Comparison of ENCODE assay signal across 9 mouse cellular contexts in the genomic region with DNA sequence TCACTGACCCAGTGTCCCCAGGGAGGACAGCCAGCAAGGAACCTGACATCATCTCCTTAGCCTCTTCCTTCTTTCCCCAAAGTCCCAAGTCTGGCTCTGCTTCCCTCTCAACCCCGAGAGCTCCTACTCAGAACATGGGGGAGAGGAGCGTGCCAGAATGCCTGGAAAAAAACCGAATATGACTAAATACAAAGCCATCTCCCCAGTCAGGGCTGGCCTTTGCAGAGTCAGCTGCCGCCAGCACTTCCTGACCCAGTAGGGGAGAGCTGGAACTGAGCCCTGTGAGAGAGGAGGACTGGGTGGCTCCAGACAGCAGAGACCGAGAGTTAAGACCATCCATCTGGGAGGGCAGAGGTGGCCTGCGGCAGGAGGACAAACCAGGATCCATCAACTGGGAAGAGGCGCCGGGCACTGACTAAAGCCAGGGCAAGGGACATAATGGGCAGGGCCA. TPM values are rescaled to one million over a fixed set of nuclear protein-coding genes. Genes with fewer than 3 reads are reported as not detected.
DNase-seq lines count a peak whose midpoint lies in the region; TF ChIP-seq lines count a peak whose summit lies in the region.
"Had no signal": no experiment of that assay in that cellular context is flagged by ENCODE, and none has a peak within 500 bp of the region (broad histone marks: within the 10 kb centered on the region; RNA-seq: fewer than 3 reads in every experiment).

No protein-coding gene starts in this region.

- 79% methylated on average over 8 of the region's 8 CpGs for WGBS in thymus, adult 2 months

- H3K36me3 ChIP-seq in thymus, adult 2 months (ENCODE audit: control insufficient read depth, insufficient read depth, low read length): no peaks in the 10 kb centered on the region
- H3K36me3 ChIP-seq: neural tube, embryonic 12.5 days had no signal

- no peak for TF ChIP-seq CTCF in thymus, adult 2 months (IDR thresholded peaks at IDR 0.05; ENCODE audit: borderline replicate concordance, control insufficient read depth, extremely low read depth, insufficient read depth, low read length, poor library complexity)

- H3K27ac ChIP-seq in thymus, adult 2 months (ENCODE audit: control insufficient read depth, insufficient read depth, low read length): no peak overlapping the region
- H3K27ac ChIP-seq: neural tube, embryonic 12.5 days had no signal

- peak; percentile 46 for DNase-seq in urinary bladder, adult 2 months (ENCODE audit: low spot score)
- DNase-seq in urinary bladder, postnatal 10 days (ENCODE audit: low spot score): no peak
- DNase-seq in gastrocnemius, postnatal 10 days: peak; percentile 66
- DNase-seq in kidney, adult 18-20 months: peak; percentile 48
- DNase-seq in ovary, adult 18-20 months (ENCODE audit: low spot score): peak; percentile 55
- no peak for DNase-seq in thymus, adult 2 months
- DNase-seq in frontal cortex, postnatal 10 days (ENCODE audit: low spot score in 2 of 2): no peak
- no peak for DNase-seq in right cerebral cortex, postnatal 10 days (ENCODE audit: low spot score in 2 of 2)

- no peaks in the 10 kb centered on the region for H3K4me1 ChIP-seq in thymus, adult 2 months (replicated peaks; ENCODE audit: control insufficient read depth, insufficient read depth, low read length)

- no peak for TF ChIP-seq POLR2A in thymus, adult 2 months (IDR thresholded peaks at IDR 0.05; ENCODE audit: control insufficient read depth, extremely low read depth, insufficient read depth, low read length, poor library complexity)

- H3K27me3 ChIP-seq in thymus, adult 2 months (ENCODE audit: control insufficient read depth, insufficient read depth, low read length): peaks cover 7% of the 10 kb centered on the region; the same call in 1 of the 2 replicates

- H3K4me3 ChIP-seq in thymus, adult 2 months (ENCODE audit: control insufficient read depth, insufficient read depth, low read length): no peak overlapping the region
- H3K4me3 ChIP-seq: neural tube, embryonic 12.5 days had no signal

RNA-seq across cellular contexts. Expression of gene Rassf5, which starts 6.1 kb away (rescaled TPM):
- 12.2 and 12.6 TPM in 2 replicates for polyA plus RNA-seq in urinary bladder, adult 2 months (2012; rRNA removed)
- 1 to 10 TPM; 3.1 to 4.3 TPM for total RNA-seq in gastrocnemius, postnatal 10 days (2021)
- polyA plus RNA-seq in thymus, adult 2 months (2012; rRNA removed): 95.3 and 98.8 TPM in 2 replicates

RNA-seq across cellular contexts. Expression of gene Ikbke, which starts 40.5 kb away (rescaled TPM):
- polyA plus RNA-seq in urinary bladder, adult 2 months (2012; rRNA removed): 21.2 TPM in 2 replicates
- total RNA-seq in gastrocnemius, postnatal 10 days (2021): 1 to 10 TPM; 2.8 to 3.6 TPM
- 118 and 129 TPM in 2 replicates for polyA plus RNA-seq in thymus, adult 2 months (2012; rRNA removed)

Comparison
In these comparisons a context has a peak if more than half of its experiments do, and no peak if none do; other contexts are left out.
1. DNase-seq: peak in urinary bladder, adult 2 months (single experiment), gastrocnemius, postnatal 10 days (single experiment), kidney, adult 18-20 months (single experiment) and ovary, adult 18-20 months (single experiment); none in urinary bladder, postnatal 10 days (single experiment), thymus, adult 2 months (single experiment), frontal cortex, postnatal 10 days (0 of 2) and right cerebral cortex, postnatal 10 days (0 of 2).